Mouse (Mus musculus) heart, embryonic 15.5 days (tissue): ENCODE measurements at regions not wholly inside any gene's neighbourhood (a gene's known extent, or its start where the extent isn't known, plus 50 kb on each side); places are given as distances from the start of the nearest gene placed in this dataset.

Experiments used
- ATAC-seq: fragments of 200-750 bp; cut with Nextera tagmentation; replicated peaks from 2 replicates; pipeline ENCODE4 v1.8.0; 2017; ENCODE audit warnings: low read depth, moderate TSS enrichment; ENCODE audit not compliant: insufficient number of reproducible peaks, insufficient read depth, low FRiP score
- H3K27ac ChIP-seq: fragments of 300-500 bp; sonication (generic); 2 replicates; pipeline ENCODE4 v1.5.1; 2015; ENCODE audit warnings: mild to moderate bottlenecking, inconsistent platforms
- H3K27me3 ChIP-seq: fragments of 300-500 bp; sonication (generic); 2 replicates; pipeline ENCODE4 v1.6.1; 2015; ENCODE audit warnings: inconsistent platforms
- H3K36me3 ChIP-seq: fragments of 300-500 bp; sonication (generic); 2 replicates; pipeline ENCODE4 v1.6.1; 2015; ENCODE audit warnings: mild to moderate bottlenecking, inconsistent platforms
- H3K4me1 ChIP-seq: fragments of 300-500 bp; sonication (generic); replicated peaks from 2 replicates; pipeline ENCODE4 v1.6.1; 2015; ENCODE audit warnings: inconsistent platforms
- H3K4me2 ChIP-seq: fragments of 300-500 bp; sonication (generic); 2 replicates; pipeline ENCODE4 v1.6.1; 2015; ENCODE audit warnings: inconsistent platforms, mild to moderate bottlenecking, moderate library complexity
- H3K4me3 ChIP-seq: fragments of 300-500 bp; sonication (generic); 2 replicates; pipeline ENCODE4 v1.5.1; 2015; ENCODE audit warnings: mild to moderate bottlenecking, inconsistent platforms
- H3K9ac ChIP-seq: fragments of 300-500 bp; sonication (generic); 2 replicates; pipeline ENCODE4 v1.6.1; 2015; ENCODE audit warnings: mild to moderate bottlenecking, inconsistent platforms
- H3K9me3 ChIP-seq: fragments of 300-500 bp; sonication (generic); replicated peaks from 2 replicates; pipeline ENCODE4 v1.6.1; 2016; ENCODE audit warnings: inconsistent platforms
- WGBS: fragments of 180-500 bp; shearing (Covaris S2); methylation state at CpG from one replicate; pipeline ENCODE4 v1.1.7; 2015; ENCODE audit warnings: mixed read lengths; 5-methylcytosine and 5-hydroxymethylcytosine counted together

DNA sequence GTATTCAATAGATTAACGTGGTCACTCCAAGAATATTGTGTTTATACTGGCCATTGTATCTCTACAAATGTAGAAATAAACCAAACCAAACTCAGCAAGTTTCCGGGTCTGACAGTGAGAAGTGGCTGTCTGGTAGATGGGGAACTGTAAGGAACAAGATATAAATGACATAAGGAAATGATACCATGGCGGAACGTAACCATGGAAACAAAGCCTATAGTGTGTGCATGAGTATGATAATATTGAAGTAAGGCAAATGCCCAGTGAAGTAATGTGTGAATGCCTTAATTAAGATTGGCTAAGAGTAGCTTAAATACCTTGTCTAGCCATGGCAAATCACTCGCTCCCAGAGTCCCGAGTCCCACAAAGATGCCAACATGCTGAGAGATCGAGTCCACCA, 342.6 kb upstream of the Ercc4 start:
- Histone ChIP-seq H3K36me3 (no peaks in the 10 kb centered on the region), H3K27ac (no peak overlapping the region), H3K27me3 (no peaks in the 10 kb centered on the region), H3K4me3 (no peak overlapping the region), H3K9me3 (no peaks in the 10 kb centered on the region), H3K9ac (no peak overlapping the region), H3K4me1 (no peaks in the 10 kb centered on the region), H3K4me2 (no peak overlapping the region)
- ATAC-seq: no peak
- WGBS: 85% methylated on average over 7 of the region's 7 CpGs

GRCm38 (mm10) chr16:12768161-12768895, 341.2 kb upstream of the Ercc4 start:
- no peak overlapping the region for H3K4me3 ChIP-seq
- H3K9me3 ChIP-seq: no peaks in the 10 kb centered on the region
- ATAC-seq: no peak
- no peak overlapping the region for H3K27ac ChIP-seq
- H3K9ac ChIP-seq: no peak overlapping the region
- H3K27me3 ChIP-seq: no peaks in the 10 kb centered on the region
- 81% methylated on average over 2 of the region's 2 CpGs for WGBS
- H3K4me2 ChIP-seq: no peak overlapping the region
- H3K36me3 ChIP-seq: no peaks in the 10 kb centered on the region
- no peaks in the 10 kb centered on the region for H3K4me1 ChIP-seq

DNA sequence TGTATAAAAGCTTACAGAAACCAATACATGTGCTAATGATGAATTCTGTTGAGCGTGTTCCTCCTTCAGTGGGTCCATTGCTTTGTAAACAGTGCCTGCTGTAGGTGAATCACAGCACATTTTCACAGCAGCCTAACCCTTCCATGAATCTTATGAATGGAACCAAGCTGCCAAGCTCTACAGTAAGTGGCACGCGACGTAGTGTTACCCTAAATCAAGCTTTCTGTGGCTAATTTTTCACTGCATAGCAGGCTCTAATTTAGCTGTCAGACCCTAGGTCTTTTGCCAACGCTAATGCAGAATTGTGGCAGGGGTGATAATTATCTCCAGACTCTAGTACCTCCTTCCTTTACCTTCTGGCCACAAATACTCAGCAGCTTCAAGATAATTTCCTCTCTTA, 339.0 kb upstream of the Ercc4 start:
- H3K36me3 ChIP-seq: no peaks in the 10 kb centered on the region
- WGBS: 80% methylated on average over 5 of the region's 5 CpGs
- no peak overlapping the region for H3K9ac ChIP-seq
- no peaks in the 10 kb centered on the region for H3K9me3 ChIP-seq
- no peaks in the 10 kb centered on the region for H3K4me1 ChIP-seq
- ATAC-seq: no peak
- no peaks in the 10 kb centered on the region for H3K27me3 ChIP-seq
- no peak overlapping the region for H3K27ac ChIP-seq
- no peak overlapping the region for H3K4me2 ChIP-seq
- H3K4me3 ChIP-seq: no peak overlapping the region

DNA sequence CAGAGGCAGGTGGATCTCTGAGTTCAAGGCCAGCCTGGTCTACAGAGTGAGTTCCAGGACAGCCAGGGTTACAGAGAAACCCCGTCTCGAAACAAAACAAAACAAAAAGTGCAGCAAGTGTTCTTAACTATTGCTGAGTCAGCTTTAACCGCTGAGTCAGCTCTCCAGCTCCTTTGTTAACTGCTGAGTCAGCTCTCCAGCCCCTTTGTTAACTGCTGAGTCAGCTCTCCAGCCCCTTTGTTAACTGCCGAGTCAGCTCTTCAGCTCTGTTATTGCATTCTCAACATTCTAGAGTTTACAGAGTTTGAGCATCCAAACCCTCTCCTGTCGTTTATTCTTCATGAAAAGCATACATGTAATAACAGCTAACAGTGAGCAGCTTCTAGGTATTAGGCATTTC, 336.9 kb upstream of the Ercc4 start:
- no peaks in the 10 kb centered on the region for H3K4me1 ChIP-seq
- H3K4me2 ChIP-seq: no peak overlapping the region
- no peak overlapping the region for H3K9ac ChIP-seq
- H3K4me3 ChIP-seq: no peak overlapping the region
- H3K27me3 ChIP-seq: no peaks in the 10 kb centered on the region
- no peak for ATAC-seq
- 78% methylated on average over 5 of the region's 5 CpGs for WGBS
- no peak overlapping the region for H3K27ac ChIP-seq
- H3K36me3 ChIP-seq: no peaks in the 10 kb centered on the region
- no peaks in the 10 kb centered on the region for H3K9me3 ChIP-seq

GRCm38 (mm10) chr16:12775876-12776275, 333.6 kb upstream of the Ercc4 start:
- no peak overlapping the region for H3K9ac ChIP-seq
- ATAC-seq: no peak
- H3K36me3 ChIP-seq: no peaks in the 10 kb centered on the region
- no peaks in the 10 kb centered on the region for H3K27me3 ChIP-seq
- 74% methylated on average over 2 of the region's 2 CpGs for WGBS
- H3K9me3 ChIP-seq: no peaks in the 10 kb centered on the region
- H3K4me1 ChIP-seq: no peaks in the 10 kb centered on the region
- no peak overlapping the region for H3K4me2 ChIP-seq
- H3K27ac ChIP-seq: no peak overlapping the region
- no peak overlapping the region for H3K4me3 ChIP-seq

DNA sequence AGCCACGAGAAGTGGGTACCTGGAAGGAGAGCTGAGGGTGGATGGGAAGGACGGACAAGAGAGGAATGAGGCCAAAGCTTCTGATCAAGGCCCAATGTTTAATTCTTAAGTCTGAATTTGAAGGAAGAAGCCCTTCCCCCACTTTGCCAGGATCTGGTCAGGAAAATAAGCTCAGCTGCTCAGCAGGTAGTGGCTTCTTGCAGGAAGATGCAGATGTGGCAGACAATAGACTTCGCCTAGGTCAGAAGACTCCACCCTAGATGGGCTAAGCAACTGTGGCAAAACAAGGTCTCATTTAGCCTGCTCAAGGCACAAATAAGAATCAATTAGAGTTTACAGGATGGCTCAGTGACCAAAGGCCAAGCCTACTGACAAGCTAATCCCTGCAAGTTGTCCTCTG, 330.4 kb upstream of the Ercc4 start:
- WGBS: 73% methylated on average over 3 of the region's 3 CpGs
- no peaks in the 10 kb centered on the region for H3K36me3 ChIP-seq

DNA sequence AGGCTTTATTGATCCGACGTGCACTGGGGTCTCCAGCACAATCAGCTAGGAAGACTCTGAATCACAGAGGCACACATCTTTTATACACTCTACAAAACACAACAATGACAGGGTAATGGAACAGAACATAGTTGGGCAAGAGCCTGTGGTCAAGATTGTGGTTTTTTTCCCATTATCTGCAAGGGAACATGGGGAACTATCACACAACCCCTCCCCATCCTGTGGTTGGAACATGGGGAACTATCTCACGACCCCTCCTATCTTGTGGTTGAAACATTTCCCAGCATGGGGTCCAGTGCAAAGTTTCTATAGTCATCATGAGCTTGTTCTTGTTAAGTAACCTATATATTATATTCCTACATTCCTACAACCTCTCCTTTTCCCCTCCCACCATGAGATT, 328.8 kb upstream of the Ercc4 start:
- Histone ChIP-seq H3K9me3 (no peaks in the 10 kb centered on the region), H3K4me3 (no peak overlapping the region), H3K27me3 (no peaks in the 10 kb centered on the region), H3K9ac (no peak overlapping the region), H3K4me1 (no peaks in the 10 kb centered on the region), H3K4me2 (no peak overlapping the region), H3K27ac (no peak overlapping the region), H3K36me3 (no peaks in the 10 kb centered on the region)
- no peak for ATAC-seq
- 87% methylated on average over 3 of the region's 3 CpGs for WGBS

More for the DNA sequence above, 330.4 kb upstream of the Ercc4 start:
- Histone ChIP-seq H3K27me3 (no peaks in the 10 kb centered on the region), H3K9me3 (no peaks in the 10 kb centered on the region), H3K27ac (no peak overlapping the region), H3K4me3 (no peak overlapping the region), H3K4me1 (no peaks in the 10 kb centered on the region), H3K9ac (no peak overlapping the region), H3K4me2 (no peak overlapping the region)
- no peak for ATAC-seq

- H3K4me2 ChIP-seq: no peak overlapping the region
- no peaks in the 10 kb centered on the region for H3K9me3 ChIP-seq
- H3K4me3 ChIP-seq: no peak overlapping the region
- H3K9ac ChIP-seq: no peak overlapping the region
- no peaks in the 10 kb centered on the region for H3K4me1 ChIP-seq
- no peak overlapping the region for H3K27ac ChIP-seq
- H3K27me3 ChIP-seq: no peaks in the 10 kb centered on the region
- 56% methylated on average over 1 of the region's 1 CpGs for whole genome bisulfite sequencing
- ATAC-seq: no peak
- no peaks in the 10 kb centered on the region for H3K36me3 ChIP-seq
Measured at GRCm38 (mm10) chr16:12785828-12786227, 323.7 kb upstream of the Ercc4 start.

DNA sequence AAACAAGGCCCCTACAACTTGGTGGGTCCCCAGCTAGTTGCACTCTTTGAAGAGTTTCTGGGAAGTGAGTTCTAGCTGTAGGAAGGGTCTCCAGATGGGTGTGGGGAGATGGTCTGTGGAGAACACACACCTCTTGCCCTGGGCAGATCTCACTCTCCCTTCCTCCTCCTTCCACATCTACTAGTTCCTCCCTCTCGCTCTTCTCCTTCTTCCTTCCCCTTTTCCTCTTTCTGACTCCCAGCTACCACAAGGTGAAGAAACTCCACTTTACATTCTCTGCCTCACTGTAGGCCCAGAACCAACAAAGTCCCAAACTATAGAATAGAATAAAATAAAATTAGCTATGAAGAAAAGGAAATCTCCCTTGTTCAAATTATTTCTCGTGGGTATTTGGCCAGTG, 311.0 kb upstream of the Ercc4 start:
- Histone ChIP-seq H3K27ac (no peak overlapping the region), H3K36me3 (no peaks in the 10 kb centered on the region), H3K9ac (no peak overlapping the region), H3K27me3 (no peaks in the 10 kb centered on the region), H3K4me2 (no peak overlapping the region), H3K4me3 (no peak overlapping the region), H3K9me3 (no peaks in the 10 kb centered on the region), H3K4me1 (no peaks in the 10 kb centered on the region)
- 58% methylated on average over 2 of the region's 2 CpGs for WGBS
- no peak for ATAC-seq

GRCm38 (mm10) chr16:12800181-12800580, 309.3 kb upstream of the Ercc4 start:
- Histone ChIP-seq H3K4me1 (no peaks in the 10 kb centered on the region), H3K27ac (no peak overlapping the region), H3K4me3 (no peak overlapping the region), H3K27me3 (no peaks in the 10 kb centered on the region), H3K9ac (no peak overlapping the region), H3K36me3 (no peaks in the 10 kb centered on the region), H3K9me3 (no peaks in the 10 kb centered on the region), H3K4me2 (no peak overlapping the region)
- no peak for ATAC-seq
- 81% methylated on average over 1 of the region's 1 CpGs for WGBS

- WGBS: 79% methylated on average over 1 of the region's 1 CpGs
- Histone ChIP-seq H3K4me3 (no peak overlapping the region), H3K4me1 (no peaks in the 10 kb centered on the region), H3K27me3 (no peaks in the 10 kb centered on the region), H3K9ac (no peak overlapping the region), H3K9me3 (no peaks in the 10 kb centered on the region), H3K27ac (no peak overlapping the region), H3K4me2 (no peak overlapping the region), H3K36me3 (no peaks in the 10 kb centered on the region)
- ATAC-seq: no peak
Measured at GRCm38 (mm10) chr16:12802651-12803050, 306.8 kb upstream of the Ercc4 start.

GRCm38 (mm10) chr16:12807351-12807871, 302.1 kb upstream of the Ercc4 start:
- no peak overlapping the region for H3K27ac ChIP-seq
- ATAC-seq: no peak
- H3K27me3 ChIP-seq: no peaks in the 10 kb centered on the region
- 56% methylated on average over 8 of the region's 8 CpGs for WGBS
- no peaks in the 10 kb centered on the region for H3K36me3 ChIP-seq
- H3K4me2 ChIP-seq: no peak overlapping the region
- no peak overlapping the region for H3K9ac ChIP-seq
- no peaks in the 10 kb centered on the region for H3K4me1 ChIP-seq
- H3K4me3 ChIP-seq: no peak overlapping the region
- H3K9me3 ChIP-seq: no peaks in the 10 kb centered on the region
